17 mouse cellular contexts compared by ENCODE assay signal in the genomic region with DNA sequence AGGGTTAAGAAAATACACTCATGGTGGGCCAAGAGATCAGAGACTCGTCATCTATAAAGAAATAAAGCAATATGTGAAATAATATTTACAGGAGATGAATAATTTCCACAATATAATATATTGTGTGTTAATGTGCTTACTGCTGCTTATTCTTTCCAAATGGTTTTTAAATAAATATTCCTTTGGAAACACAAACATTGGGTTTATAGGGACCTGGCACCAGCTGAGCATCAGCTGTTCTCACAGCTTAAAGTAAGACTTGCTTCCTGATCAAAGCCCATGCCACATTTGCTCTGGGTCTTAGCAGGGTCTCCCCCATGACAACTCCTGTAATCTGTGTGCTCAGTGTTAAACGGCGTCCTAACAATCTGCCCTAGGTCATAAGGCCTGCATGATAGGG. TPM values are rescaled to one million over a fixed set of nuclear protein-coding genes. Genes with fewer than 3 reads are reported as not detected.
"Had no signal": no experiment of that assay in that cellular context is flagged by ENCODE, and none has a peak within 500 bp of the region (broad histone marks: within the 10 kb centered on the region; RNA-seq: fewer than 3 reads in every experiment).

No protein-coding gene starts in this region.

RNA-seq across cellular contexts. Expression of a gene that starts 14.7 kb away (rescaled TPM):
- polyA plus RNA-seq: gonadal fat pad, adult 2 months; heart, adult 2 months; heart, embryonic 11.5 days; heart, embryonic 13.5 days; heart, embryonic 15.5 days; heart, postnatal 0 days; hindbrain, postnatal 0 days; intestine, embryonic 14.5 days; intestine, embryonic 16.5 days; kidney, adult 2 months; kidney, embryonic 15.5 days; kidney, postnatal 0 days; large intestine, adult 2 months; limb, embryonic 11.5 days; limb, embryonic 13.5 days; limb, embryonic 15.5 days; liver, adult 2 months had no signal
